Mouse (Mus musculus): Measurements from ENCODE around the gene Galnt7. TPM values are rescaled to one million over a fixed set of nuclear protein-coding genes. Genes with fewer than 3 reads are reported as not detected.

The Galnt7 gene
- polyA plus RNA-seq, 1 experiment from 2014 or later, result 30.5 TPM

Other genes starting within 250 kb of the Galnt7 start
- gene Scrg1, start 197.1 kb downstream of the Galnt7 start, polyA plus RNA-seq (2015; fragmentation: Nextera tagmentation; extraction: Ambion mirVana), result 0.21 and 0.25 TPM in 2 replicates
- gene Sap30, start 165.2 kb downstream of the Galnt7 start, polyA plus RNA-seq (2015; fragmentation: Nextera tagmentation; extraction: Ambion mirVana), result 29.2 and 37.7 TPM in 2 replicates
- 281 and 387 TPM in 2 replicates for gene Hmgb2, start 141.1 kb downstream of the Galnt7 start, polyA plus RNA-seq (2015; fragmentation: Nextera tagmentation; extraction: Ambion mirVana)